Mouse (Mus musculus) ES-CJ7 (cell line): ENCODE data around the gene Mef2c.
A peak's percentile ranks its signal among the peaks of the same experiment; 100 is the strongest.

Experiments
- DNase-seq: peaks from one replicate; pipeline ENCODE4 v3.0.0; 2011; ENCODE audit warnings: low read depth, low spot score

Gene Mef2c

DNA sequence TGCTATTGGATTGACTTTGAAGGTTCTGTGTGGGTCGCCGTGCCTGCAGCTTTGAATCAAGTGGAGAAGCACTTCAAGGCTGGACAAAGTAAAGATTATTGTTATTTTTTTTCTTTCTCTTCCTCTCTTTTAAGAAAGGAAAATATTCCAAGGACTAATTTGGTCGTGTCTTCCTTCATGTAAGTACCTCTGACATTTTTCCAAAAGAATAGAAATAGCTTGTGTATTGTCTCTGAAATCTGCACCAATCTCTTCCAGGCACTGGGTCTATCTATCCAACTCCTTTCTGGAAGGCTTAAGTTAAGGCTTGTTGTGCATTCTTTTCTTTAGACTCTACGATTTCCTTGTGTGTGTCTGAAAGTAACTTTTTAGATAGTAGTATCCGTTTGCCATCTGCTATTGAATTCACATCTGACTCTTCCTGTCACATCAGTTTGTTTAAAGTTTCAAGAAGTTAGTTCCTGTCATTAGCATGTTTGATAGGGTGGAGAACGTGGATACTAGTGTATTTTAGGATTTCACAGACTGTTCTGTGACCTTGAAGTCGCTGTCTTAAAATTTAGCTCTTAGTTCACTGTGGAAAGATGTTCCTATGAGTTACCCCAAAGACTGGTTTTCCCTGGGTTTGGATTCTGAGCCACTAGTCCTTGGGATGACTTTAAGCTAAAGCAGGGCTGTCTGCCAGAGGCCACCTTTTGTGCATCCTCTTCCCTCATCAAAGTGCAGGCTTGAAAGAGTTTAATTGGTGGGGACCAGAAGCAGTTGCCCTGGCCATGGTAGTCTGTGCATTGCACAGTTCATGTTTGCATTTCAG is 21.3 kb downstream of the Mef2c start:
- no peak for DNase-seq

DNA sequence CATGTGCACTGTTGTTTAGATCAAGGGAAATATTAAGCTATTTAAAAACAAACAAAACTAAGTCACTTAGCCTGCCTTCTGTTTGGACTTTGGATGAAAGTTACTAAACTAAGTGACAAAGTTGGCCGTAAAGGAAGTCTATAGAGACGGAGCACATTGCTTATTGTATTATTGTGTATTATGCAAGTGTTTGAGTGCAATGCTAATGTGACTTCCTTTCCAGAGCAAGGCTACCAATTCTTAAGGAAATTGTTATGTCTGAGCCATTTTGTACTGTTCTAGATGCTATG is 21.8 kb downstream of the Mef2c start:
- DNase-seq, result no peak

DNA sequence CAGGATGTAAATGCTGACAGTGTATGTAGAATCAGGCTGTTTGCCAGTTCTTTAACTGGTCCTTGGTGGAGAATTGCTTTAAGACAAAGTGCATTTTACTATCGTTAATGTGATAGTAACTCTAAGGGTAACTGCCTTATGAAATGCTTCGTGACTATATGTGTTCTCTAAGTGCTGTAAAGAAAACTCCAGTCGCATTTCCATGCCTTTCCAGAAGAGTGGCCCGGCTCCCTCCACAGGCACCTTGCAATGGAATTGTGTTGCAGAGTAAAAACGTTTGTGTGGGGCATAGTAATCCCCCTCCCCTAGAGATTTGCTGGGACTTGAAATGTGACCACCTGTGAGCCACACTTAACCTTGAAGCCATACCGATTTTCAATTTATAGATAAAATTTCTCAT is 22.2 kb downstream of the Mef2c start:
- no peak for DNase-seq

DNA sequence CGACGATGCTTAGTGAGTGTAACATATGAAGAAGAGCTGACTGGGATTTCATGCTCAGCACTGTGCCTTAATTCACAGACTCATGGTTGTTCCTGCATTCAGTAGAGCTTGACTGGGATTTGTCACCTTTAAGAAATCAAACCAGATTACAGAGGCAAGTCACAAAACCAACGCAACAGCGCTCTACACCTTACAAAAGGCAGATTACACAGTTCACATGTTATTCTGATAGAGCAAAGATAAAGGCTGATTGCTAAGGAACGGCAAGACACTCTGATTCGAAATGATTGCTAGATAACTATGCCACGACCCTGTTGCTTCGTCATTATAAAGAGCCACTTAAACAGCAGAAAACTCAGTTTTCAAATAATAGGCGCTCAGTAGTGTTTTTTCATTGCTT is 24.1 kb downstream of the Mef2c start:
- no peak for DNase-seq

DNA sequence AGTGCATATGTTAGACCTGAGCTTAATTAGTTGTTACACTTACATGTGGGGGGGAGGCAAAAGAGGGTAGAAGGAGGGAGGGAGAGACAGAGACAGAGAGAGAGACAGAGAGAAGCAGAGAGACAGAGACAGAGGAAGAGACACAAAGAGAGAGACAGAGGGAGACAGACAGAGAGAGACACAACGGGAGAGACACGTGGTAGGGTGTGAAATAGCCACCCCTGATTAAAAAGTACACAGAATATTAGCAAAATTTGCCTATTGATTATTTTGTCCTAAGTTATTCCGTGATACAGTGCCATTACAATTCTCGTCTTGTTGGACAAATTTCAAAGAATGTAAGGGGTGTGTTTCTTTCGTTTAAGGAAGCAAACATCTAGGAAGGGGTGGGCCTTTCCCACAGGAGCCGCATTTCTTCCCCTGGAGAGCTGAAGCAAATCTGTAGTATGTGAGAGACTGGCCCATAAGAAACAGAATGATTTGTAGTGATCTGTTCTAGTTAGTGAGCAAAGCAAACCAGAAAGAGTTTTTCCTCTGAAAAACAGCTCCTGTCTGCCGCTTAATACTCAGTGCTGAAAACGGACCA is 26.0 kb downstream of the Mef2c start:
- no peak for DNase-seq

DNA sequence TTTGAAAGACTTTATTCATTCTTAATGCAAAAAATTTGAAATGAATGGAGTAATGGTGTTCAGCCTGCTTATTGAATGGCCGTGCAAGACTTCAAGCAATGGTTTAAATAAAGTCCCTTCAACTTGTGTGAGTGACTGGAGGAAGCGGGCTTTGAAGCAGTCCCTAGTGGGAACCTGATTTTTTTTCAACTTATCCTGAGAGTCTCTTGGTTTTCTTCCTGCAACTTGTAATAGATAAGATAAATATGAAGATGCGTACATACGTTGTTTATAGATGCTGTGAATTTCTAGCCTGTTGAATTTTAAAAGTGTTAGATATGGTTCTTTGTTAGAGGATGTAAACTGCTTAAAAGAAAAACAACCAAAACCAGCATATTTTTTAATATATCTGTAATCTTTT is 27.1 kb downstream of the Mef2c start:
- DNase-seq, result no peak

DNA sequence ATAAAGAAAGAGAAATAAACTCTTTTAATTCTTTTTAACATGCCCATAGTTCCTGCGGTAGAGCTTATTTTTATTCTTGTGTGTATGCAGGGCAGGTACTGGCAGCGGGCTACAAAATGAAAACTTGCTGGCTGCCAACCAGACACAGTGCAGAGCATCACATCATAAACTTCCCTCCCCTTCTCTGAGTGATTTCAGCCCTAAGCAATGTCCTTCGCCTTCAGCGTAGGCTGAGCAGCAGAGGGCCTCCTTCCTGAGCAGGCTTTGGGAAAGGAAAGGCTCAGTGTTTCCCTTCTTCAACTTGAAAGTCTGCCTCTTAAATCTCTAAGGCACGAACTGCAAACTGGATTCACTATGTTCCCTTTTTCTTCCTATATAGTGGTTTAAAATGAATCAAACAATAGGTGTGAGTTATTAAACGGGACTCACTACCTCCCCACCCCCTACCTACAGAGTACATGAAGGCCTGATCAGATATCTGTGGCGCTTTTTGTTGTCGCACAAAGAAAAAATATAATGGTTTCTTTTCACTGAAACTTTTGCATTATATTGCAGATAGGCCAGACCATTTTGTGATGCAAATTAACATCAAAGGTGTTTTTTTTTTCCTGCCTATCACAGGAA is 28.2 kb downstream of the Mef2c start:
- DNase-seq, result no peak

DNA sequence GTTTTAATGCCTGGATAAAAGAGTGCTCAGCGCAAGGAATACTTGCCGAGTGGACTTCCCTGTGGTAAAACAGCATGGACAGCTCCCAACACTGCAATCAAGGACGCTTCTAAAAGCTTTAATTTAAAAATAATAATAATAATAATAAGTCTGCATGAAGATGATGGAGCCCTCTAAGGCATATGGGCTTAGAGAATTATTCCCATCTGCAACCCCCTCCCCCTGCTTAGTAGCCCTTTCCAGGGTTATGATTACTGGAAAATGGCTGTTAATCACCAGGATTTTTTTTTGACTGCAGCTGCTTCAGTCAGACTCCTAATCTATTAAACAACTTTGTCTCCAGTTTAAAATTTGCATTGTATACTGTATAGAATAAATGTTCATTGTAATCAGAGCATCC is 32.5 kb downstream of the Mef2c start:
- DNase-seq, result no peak

DNA sequence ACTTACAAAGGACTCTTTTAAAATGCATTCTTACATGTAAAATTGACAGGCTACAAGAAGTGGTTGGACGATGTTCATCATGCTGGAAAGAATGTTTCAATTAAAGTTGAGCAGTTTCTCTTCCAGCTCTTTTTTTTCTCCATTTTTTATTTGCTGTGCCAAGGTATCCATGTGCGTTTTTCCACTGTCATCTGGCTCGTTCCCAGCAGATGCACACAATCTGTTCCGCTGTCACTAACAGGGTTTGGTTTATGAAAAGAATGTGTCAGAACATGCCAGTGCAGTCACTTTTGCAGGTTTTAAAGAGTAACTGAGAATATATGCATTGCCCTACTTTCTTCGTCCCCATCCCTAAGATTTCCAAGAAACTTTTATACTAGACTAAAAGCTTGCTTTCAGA is 33.3 kb downstream of the Mef2c start:
- no peak for DNase-seq

DNA sequence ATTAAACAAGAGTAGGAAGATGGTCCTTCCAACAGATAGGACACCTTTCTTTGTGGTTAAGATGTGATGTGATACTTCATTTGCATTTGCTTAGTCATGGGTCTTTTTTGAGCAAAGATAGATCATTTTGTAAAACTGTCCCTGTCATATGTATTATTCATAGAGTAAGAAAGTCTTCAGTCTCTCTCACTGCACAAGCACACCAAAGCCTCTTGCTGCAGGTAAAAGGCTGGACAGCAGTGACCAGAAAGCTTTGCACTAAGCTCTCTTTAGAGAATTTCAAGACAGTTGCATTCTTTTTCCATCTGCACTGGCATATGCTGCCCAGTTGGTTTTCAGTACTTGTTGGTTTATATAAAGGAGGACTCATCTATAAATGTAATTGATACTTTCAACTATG is 36.1 kb downstream of the Mef2c start:
- DNase-seq, result no peak

DNA sequence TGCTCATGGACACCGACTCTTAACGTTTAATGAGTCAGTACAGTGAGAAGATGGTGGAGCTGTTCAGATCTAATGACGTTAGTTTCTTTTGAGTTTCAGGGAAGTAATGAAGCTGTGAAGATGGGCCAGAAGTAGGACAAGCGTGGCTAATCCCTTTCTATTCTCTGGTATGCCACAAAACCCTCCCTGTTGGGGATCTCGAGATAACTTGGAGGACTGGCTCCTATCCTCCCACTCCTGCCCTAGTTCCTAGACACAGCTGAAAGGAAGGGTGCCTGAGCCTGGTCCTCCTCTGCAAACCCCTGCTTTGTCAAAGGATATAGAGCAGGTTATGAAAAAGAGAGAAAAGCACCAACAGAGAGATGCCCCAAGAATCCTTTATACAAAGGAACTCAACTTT is 38.8 kb downstream of the Mef2c start:
- no peak for DNase-seq

DNA sequence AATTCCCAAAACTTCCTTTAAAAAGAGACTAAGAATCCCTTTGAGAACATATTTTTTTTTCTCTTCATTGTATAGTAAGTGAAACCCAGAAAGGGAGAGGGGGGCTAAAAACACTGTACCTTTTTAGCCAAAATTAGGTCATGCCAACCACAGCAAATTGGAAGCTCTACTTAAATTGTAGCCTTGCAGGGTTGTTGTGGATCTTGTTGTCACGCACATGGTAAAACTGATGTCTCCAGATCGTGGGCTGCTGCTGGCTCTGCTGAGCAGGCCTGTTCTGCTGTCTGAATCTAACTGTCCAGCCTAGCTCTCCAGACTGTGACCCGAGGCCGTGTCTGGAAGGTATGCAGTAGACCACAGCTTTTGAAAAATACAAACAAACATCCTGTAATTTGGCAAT is 40.9 kb downstream of the Mef2c start:
- DNase-seq, result no peak

DNA sequence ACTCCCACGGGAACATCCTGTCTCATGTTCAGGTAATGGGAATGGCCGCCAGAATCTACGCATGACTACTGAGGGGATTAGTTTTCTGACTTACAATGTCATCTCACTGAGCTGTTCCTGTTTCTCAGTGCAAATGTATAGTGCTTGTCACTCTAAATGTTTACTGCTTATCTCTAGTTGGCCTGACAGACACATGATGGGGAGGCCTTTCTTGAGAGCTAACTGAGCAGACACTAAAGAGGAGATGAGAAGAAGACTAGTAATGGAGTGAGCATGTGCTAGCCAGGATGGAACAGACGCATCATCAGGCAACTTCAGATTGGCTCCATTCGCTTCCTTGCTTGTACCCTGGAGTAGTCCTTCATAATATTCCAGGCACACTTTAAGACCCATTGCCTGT is 43.0 kb downstream of the Mef2c start:
- no peak for DNase-seq

DNA sequence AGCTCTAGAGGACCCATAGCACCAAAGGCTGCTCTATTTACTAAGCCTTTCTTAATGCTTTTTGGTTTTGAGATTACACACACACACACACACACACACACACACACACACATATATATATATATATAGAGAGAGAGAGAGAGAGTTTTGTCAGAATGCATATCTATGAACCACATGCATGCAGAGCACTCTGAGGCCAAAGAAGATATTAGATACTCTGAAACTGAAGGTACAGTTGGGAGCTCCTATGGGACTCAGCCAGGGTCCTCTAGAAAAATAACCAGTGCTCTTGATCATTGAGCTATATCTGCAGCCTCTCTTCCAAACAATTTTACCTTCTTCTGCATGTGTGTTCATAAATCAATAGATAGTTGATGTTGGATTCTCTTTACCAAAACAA is 47.4 kb downstream of the Mef2c start:
- DNase-seq, result no peak

DNA sequence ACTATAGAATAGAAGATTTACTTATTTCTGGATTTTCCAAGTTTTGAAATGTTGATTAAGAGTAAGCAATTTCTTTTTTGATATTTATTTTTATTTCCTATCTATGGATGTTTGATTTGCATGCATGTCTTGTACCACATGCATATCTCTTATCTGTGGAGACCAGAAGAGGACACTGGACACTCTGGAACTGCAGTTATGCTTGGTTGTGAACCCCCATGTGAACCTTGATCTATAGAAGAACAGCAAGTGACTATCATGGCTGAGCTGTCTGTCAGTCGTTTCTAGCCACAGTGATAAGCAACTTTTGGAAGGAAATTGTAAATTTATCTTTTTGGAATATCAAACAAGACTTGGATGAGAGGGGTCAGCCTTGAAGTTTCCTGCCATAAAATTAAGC is 48.2 kb downstream of the Mef2c start:
- DNase-seq, result no peak

DNA sequence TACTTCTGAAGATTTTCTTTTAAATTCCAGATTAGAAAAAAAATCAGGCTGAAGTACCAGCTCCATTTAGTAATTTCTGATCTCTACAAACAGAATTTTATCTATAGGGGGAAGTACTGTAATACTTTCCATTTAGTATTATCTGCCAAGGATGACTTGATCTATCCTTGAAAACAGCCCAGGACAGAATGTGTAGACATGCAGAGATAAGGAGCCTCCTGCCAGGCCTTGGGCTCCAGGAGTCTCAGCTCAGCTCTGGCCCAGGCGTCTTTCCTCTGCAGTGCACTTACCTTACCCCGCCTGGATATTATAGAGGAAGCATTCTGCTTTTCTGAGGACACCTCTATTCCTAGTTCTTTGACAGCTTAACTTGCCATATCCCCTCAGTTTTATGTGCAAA is 59.4 kb downstream of the Mef2c start:
- DNase-seq, result no peak

DNA sequence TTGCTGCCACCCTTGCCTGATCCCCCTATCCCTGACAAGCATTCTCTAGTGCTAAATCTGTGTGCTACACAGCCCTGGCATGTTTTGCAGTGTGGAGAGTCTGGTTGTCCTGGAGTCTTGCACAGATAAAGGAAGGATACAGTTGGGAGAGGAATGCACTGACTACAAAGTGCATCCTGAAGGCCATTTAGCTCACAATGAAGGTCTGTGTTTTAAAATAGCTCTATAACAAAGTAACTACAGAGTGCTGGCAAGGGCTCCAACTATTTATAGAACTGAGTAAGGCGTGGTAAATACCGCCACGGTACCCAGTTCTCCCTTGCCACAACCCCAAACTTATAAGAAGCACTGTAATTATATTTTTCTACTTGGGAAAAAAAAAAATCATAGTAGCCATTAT is 61.9 kb downstream of the Mef2c start:
- no peak for DNase-seq

DNA sequence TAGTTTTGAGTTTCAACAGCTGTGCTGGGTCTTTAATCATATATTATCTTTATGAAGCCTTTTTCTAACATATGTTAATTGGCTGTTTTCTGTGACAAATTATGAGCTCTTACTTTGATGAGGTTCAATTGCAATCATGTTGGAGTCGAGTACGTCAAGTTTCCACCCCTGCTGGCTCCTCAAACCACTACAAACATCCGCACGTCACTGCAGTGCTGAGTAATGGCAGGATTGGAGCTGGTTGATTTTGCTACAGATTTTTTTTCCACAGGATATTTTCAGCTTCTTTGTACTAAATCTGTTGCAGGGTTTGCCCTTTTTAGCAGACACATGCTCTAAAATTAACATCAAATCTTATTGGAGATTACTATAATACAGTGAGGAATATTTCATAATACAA is 62.3 kb downstream of the Mef2c start:
- no peak for DNase-seq

DNA sequence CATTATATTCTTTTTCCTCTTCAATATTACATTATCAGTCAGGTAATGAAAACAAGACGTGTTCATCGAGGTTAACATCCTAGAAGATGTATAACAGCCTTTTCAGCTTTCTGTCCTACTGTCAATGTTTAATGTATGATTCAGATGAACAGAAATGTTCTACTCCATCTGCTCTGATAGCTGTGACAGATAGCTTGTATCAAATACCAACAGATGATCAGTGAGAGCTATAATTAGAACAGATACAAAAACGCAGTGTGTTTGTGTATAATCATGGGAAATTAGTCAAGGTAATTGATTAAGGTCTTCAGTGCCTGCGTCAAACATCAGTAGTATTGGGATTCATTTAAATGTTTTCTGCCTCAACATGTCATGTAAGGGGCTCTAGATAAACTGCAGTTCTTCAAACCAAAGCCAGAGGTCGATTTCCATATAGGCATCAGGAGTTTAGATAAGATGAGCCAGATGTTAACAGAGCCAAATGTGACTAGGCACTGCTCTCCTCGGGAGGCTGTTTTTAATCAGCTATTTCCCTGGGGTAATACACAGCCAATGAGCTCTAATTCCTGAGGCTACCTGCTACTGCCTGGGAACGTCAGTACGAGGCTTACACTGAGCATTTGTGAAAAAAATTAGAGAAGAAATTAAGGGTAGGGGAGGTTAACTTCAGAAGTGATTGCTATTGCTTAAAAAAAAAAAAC is 63.1 kb downstream of the Mef2c start:
- no peak for DNase-seq

DNA sequence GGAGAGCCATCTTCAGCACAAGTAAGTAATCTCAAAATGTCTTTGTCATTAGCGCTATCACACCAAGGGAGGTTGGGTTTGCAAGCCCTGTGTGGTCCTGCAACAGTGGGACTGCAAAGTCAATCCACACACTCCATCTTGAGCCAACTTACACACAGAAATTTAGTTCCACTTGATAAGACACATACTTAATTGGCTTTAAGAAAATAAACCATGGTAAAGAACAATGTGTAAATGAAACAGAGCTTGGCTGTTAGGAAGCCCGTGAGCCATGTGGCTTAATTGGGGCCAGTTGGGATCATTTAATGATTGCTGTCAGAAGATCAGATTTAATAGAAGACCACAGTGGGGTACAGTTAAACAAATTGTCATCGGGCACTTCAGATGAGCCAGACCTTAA is 63.8 kb downstream of the Mef2c start:
- no peak for DNase-seq

DNA sequence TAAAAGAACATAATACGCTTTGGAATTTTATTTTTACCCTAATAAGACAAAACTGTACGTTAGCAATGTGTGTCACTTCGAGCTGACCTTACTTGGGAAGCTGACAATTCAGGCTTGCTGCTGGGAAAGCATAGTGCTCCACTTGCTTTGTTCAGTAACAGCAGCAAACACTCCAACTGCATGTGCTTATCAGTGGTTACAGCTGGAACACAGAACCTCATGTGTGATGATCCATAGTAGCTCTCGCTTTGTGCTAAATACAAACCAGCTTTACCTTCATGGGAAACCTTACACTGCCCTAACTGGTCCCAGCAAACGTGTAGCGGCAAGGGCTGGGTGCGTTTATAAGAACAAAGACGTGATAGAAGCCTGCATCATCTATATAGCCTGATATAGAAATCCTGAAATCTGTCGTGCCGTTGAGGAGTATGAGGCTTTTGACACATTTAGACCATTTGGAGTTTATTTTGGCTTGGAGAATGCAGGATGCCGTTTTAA is 65.0 kb downstream of the Mef2c start:
- DNase-seq, result no peak

DNA sequence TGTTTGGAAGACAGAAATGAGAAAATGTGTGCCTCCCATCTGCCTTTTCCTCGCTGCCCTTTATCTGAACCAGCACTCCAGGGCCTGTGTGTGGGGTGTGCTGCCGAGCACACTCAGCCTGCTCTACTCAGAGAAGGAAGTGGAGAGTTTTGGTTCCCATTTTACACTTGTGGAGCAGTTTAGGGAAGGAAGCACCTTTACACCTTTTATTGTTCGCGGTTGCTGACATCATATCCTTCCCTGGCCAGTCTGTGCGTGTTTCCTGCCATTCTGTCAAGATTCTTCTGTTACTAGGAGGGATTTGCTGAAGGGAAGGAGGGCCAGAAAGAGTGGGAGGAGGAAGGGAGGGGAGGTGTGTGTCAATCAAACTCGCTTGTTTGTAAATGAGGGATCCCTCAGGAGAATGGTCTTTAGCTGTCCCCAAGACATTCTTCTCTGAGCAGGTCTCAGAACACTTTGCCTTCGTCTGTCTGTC is 68.2 kb downstream of the Mef2c start:
- peak; percentile 8 for DNase-seq

DNA sequence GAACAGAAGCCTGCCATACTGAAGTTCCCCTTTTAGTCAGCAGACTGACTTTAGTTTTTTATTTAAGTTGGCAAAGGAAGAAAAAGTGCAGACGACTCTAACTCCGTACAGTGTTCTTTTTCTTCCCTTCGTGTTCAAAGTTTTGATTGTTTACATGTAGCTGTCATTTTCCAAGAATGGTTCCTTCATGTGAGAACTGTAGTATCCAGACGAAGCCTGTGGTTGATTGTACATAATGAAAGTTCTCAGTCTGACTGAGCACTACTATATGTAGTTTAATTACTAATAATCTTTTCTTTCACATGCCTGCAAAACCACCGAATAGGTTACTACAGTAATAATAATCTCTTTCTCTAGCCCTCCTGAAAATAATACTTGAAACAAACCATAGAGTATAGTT is 68.6 kb downstream of the Mef2c start:
- DNase-seq, result no peak
